Mouse (Mus musculus): ENCODE measurements around the gene Smug1.

Gene Smug1

DNA sequence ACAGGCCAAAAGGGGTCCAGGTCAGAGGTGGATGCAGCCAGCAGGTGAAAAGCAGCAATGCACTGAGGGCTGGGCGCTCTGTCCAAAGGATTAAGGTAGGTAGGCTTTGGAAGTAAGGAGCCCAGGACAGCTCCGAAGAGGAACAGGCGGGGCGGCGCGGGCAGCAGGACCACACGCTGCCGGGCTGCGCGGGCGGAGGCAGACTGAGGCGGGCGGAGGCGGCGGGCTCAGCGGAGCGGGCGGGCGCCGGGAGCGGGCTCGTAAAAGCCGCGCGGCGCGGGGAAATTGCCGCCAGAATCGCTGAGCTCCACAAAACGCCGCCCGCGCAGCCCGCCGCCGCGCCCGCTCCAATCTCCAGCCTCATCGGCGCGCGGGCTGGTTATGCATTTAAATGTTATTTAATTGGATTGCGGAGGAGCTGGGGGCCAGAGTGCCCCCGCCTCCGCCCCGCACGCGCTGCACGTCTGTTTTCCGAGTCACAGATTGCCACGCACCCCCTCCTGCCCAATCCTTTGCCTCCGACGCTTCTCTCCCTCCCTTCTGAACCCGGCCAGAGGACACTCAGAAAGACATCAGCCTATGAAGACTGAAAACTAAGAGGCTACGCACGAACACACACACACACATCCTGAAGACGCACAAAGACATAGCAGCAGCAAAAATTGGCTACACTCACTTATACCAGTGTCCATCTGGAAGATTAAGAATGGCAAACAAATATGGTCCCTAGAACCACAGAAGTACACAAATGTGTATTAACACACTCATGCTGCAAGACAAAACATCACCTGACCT, 20.1 kb downstream of the Smug1 start:
- DNase-seq (ENCODE audit: low read depth, low spot score): no peak

DNA sequence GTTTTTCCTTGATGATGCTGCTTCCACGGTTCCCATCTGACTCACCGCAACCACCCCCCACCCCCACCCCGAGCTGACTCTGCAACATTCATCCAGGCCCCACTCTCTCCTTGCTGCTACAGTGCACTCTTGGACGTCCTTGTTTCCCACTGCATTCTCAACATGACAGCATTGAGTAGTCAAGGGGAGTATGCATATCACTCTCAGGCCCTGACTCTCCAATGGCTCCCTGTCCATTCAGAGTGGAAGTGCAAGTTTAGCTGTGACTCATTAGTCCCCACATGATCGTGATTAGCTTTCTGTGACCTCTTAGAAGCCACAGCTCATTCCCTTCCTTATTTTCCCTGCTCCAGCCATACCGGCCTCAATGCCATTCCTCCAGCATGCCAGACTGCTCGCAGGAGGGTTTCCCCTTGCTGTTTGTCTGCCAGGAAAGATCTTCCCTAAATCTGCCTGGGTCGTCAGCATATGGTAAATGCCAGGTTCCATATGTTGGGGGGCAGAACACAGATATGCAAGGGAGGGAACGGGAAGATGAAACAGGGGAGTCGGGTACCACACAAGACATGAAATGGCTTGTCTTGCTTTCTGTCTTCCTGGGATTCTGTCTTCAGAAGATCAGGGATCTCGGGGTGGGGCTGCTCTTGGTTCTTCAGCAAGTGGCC, 21.1 kb downstream of the Smug1 start:
- no peak for DNase-seq (ENCODE audit: low read depth, low spot score)

DNA sequence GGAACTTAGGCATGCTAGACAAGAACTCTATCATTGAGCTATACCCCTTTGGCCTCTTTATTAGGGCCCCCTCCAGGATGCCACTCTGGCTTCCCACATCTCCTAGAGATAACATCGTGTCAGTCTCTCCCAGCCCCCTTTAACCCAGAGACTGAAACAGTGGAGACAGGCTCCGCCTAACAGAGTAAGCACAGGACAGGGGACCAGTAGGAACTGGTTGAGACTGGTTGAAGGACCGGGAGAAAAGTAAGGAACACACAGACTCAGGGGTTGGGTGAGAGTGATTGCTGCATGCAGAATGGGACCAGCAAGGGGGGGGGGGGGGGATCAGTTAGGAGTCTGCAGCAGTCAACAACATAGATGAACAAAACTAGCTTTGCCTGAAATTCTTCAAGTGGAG, 22.7 kb downstream of the Smug1 start:
- DNase-seq (ENCODE audit: low read depth, low spot score): no peak

DNA sequence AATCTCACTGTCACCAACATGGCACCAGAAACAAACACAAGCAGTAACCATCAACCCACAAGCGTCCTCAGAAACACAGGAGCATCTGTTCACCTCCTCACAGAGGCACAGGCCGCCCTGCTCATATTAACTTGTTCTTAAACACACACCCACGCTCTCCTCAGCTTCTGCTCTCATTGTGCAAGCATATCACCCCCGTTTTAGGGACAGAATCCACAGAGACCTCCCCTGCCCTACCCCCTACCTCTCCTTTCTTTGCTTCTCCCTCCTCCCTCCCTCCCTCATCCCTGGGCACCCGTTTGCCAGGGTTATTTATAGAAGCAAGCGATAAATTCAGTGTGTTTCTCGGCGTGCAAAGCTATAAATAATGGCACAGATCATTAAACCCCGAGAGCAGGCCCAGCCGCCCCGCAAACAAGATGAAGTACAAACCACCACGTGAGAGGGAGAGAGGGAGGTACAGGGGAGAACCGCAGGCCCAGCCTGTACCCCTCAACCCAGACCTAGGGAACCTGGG, 31.4 kb downstream of the Smug1 start:
- DNase-seq (ENCODE audit: low read depth, low spot score): peak; percentile 34

DNA sequence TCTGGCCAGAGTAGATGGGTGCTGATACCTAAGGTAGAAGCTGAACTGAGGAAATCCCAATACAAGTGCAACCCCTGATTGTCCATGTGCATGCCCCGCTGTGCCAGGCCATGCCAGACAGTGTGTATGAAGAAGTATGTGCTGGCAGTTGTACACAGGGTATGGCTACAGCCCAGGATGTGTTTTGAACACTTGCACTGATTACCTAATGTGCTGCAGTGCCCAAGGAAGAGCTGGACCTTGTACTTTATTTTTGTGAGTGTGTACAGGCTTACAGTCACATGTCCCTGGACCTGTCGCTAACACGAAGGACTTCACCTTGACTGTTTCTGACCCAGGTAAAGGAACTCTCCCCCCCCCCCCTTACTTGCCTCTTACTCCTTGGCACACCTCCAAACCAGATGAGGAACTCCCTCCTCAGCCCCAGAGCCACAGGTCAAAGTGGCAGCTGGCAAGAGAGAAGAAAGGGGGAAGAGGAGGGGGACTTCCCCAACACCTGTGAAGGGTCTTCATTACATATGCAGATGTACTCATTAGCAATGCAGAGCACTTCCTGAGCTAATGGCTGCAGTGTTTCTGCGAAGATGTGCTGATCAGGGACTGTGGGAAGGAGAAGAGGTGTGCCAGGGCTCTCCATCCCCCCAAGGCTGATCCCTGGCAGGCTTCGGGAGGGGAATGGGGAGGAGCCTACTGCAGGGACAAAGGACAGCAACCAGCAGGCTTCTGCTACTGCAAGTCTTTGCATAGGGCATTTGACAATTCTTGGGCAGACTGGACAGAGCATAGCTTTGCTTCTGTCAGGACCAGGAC, 32.4 kb downstream of the Smug1 start:
- DNase-seq (ENCODE audit: low read depth, low spot score): no peak

DNA sequence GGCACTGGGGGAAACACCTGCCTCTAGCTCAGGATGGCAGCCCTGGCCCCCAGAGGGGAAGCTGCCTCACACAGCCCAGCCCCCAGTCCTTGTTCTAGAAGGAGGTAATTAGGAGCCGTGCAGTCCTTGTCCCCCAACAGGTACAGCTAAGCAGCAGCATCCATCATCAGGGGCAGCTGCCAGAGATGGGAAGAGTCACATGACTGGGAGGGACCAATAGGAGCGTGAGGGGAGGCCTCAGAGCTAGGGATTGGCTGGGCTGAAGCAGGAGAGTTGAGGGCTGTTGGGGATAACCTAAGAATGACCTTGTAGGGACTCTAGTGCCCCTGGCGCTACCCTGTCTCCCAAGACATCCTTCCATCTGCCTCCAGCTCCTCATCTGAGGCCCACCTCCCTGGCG, 33.1 kb downstream of the Smug1 start:
- DNase-seq (ENCODE audit: low read depth, low spot score): no peak

DNA sequence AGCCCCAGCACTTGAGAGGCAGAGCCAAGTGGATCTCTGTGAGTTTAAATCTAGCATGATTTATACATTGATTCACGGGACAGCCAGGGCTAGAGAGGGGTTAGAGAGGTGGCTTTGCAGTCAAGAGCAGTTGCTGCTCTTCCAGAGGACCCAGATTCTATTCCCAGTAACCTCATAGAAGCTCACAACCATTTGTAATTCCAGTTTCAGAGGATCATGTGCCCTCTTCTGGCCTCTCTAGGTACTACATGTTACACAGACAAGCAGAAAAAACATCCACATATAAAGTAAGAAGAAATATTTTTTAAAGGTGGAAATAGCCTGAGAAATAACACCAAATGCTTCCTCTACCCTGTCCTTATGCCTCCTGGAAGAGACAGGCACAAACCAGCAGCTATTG, 36.2 kb downstream of the Smug1 start:
- no peak for DNase-seq (ENCODE audit: low read depth, low spot score)

DNA sequence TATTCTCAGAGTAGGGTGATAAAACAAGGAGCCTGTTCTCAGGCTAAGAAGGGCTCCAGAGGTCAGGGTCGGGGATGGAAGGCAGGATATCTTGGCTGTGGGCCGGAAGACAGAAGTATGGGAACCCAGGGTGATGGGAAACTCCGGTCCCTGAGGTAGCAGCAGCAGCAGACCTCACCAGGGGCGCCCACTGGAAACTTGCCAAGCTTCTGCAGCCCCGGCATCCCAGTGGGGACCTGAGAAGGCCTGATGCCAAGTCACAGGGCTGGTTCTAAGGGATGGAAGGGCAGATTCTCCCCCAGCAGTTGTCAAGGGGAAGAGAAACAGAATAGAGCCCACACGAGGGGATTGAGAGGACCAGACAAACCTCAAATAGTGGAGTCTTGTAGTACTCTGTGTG, 37.6 kb downstream of the Smug1 start:
- DNase-seq (ENCODE audit: low read depth, low spot score): no peak

DNA sequence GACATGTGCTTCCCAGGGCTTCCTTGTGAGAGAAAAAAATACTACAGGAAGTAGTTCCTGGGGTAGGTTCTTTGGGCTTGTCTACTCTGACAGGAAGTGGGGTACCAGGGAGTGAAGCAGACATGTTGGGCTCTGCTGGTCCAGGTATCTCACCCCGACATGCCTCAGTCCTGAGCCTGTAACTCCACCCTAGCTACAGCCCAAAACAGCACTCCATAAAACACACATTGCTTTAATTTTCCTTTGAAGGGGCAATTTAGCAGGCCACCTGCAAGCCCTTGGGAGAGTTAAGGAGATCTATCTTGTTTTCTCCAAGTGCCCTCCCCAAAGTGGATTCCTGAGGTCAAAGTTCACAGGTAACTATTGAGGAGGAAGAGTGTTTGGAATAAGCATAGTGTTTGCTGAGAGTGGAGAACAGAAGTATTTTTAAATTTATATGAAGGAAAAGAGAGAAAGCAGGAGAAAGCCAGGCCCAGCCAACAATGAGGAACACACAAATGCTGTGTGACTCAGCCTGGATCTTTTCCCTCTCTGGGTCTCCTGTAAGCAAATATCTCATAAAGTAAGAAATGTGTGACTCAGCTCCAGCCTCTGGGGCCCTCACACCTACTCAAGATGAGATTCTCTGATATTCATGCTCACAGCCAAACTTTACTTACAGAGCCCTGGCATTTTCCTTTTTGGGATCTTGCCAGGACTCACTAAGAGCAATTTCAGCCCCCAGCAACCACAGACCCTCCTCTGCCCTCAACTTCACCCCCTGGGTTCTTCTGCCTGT, 38.6 kb downstream of the Smug1 start:
- no peak for DNase-seq (ENCODE audit: low read depth, low spot score)

DNA sequence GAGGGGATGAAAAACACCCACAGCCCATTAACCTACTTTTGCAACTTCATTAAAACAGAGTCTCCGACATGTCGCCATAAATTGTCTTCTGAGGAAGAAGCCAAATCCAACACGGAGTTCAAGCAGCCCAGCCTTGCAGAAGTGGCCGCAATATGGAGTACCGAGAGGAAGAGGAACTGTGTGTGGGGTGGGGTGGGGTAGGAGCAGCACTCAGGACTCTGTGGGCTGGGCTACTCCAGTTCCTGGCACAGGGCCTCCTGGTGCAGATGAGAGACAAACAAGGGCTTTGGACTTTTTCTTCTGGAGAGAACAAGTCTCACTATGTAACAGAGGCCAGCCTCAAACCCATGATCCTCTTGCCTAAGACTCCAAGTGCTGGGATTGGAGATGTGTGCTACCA, 40.9 kb downstream of the Smug1 start:
- peak; percentile 25 for DNase-seq (ENCODE audit: low read depth, low spot score)

DNA sequence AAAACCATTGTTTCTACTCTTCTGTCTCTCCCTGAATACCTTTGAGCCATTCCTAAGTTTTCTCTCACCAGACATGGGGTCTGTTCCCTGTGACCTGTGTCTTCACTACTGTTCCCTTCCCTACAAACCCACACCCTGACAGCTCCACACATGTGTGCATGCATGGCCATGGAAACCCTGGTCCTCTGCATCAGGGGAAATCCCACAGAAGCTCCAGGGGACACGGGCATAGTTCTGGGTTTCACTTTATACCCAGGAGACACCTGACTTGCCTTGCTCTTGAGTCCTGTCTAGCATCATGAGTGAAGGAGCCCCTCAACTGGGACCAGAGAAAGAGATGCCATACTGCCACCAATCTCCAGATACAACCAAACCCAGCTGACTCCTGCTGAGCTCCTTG, 42.6 kb downstream of the Smug1 start:
- DNase-seq (ENCODE audit: low read depth, low spot score): no peak

DNA sequence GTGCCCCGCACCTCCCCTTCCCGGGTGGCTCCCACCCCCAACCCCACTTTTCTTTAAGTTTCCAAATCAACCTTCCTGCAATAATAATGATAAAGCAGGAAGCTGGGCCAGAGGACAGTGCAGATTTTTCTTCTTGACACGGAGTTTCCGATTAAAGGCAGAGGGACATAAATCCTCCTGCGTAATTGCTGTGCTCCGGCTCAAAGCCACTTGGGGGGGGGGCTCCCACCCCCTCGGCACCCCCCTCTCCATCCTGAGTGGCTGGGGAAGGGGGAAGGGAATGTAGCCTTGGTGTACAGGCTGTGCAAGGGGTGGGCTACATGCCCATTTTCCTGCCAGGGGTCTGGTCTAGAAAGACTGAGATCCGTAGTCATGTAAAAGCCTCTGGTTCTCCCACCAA, 43.5 kb downstream of the Smug1 start:
- no peak for DNase-seq (ENCODE audit: low read depth, low spot score)

DNA sequence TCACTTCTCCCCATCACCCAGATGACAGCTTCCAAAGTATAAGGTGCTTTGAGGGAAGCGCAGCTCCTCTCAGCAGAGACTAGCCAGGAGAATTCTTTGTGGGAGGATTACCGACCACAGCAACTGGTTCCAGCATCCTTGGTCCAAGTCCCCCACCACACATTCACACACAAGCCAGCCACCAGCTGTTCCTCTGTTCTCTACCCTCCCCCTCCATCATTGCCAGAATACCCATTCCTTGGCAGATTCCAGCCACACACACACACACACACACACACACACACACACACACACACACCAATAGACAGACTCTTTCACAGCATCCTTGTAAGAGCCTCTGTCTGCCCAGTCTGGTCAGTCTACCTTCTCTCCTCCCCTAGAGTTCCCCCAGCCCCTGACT, 44.5 kb downstream of the Smug1 start:
- DNase-seq (ENCODE audit: low read depth, low spot score): no peak

DNA sequence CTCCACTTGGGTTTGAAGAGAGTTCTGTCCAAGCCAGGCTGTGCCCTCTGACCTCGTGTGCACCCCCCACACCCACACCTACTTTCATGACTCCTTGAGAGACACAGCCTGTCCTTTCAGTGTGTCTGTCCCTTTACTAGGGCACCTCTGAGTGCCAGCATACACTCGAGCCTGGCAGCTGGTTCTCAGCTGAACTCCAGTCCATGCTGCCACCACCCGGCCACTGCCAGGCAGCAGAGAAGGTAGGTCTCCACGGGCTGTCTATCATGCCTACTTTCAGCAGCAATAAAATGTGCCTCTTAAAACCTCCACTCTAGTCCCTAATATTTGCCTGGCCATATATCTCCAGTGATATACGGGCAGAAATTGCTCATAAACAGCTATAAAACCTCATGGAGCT, 45.5 kb downstream of the Smug1 start:
- DNase-seq (ENCODE audit: low read depth, low spot score): peak; percentile 78

DNA sequence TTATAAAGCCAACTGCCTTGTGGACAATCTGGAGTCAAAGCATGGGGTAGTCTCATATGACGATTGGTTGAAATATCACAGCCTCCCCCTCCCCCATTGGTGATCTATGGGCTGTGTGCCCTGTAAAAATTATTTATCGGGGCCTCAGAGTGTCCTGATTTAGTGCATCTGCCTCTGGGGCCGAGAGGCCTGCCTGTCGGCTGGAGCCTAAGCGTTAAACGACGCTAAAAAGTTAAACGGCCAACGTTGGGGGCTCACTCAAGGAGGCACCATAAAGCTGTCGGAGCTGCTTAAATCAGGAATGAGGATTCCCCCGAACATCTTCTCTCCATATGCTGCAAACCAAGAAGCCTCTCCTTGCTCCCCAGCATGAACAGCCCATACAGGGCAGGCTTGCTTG, 46.3 kb downstream of the Smug1 start:
- no peak for DNase-seq (ENCODE audit: low read depth, low spot score)

DNA sequence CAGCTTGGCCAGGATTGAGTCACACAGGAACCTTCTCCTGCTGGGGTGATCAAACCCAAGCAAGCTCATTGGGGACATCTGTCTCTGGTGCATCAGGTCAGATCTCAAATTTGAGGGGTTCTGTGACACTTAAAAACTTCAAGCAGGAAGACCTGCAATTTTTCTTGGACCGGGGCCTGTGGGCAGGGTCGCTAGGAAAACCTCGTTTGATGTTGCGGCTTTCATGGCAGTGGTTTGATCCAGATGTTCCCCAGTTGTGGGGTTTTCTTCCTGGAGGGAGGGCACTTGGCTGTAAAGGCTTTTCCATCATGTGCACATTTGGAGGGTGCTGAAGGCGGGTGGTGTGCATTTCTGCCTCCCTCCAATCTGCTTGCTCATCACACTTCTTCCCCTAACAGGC, 51.2 kb downstream of the Smug1 start:
- DNase-seq (ENCODE audit: low read depth, low spot score): no peak

DNA sequence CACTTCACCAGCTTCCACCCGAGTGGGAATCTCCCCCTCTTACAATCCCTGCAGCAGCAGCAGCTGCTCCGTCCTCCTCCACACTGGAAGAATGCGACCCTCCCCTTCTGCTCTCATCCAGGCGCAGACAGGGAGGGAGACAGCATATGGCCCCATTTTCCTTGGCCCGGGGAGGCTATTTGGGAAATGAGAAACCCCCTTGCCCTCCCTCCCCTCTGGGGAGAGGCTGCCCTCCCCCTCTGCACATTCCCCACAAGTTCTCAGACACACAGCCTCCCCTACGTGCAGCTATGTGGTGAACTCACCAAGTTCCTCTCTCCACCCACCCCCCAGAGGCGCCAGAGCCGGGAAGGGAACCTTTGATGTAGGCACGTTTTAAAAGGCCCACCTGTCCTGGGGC, 51.6 kb downstream of the Smug1 start:
- DNase-seq (ENCODE audit: low read depth, low spot score): no peak

DNA sequence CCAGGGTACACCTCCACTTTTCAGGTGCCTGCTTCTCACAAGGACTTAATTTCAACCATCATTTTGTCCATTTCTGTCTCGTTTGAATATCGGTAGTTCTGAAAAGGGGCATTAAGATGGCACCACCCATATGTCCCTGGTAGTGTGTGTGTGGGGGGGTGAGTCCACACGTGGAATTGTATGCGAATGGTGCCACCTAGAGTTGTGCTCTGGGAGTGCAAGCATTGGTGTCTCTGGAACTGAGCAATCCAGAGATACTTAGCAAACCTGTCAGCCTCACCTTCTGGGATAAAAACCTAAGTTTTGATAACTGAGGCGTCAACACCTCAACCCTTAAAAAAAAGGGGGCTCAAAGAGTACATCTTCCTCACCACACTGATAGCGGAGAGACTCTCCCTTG, 53.8 kb downstream of the Smug1 start:
- DNase-seq (ENCODE audit: low read depth, low spot score): no peak

DNA sequence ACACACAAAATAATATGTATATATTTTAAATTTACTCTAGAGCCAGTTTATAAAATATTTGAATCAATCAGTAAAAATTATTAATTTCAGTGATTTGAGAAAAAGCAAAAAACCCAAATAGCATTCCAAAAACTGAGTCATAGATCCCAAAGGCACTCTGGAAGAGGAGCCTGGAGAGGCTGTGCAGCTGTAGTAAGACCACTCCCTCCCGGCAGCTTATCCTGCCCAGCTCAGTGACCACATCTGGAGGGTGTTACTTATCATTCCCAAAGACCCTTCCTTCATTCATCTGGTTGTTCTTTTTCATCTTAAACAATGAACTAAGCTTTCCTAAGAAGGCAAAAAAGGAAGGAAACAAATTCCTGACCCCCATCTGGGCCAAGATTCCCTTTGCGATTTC, 54.6 kb downstream of the Smug1 start:
- DNase-seq (ENCODE audit: low read depth, low spot score): no peak

DNA sequence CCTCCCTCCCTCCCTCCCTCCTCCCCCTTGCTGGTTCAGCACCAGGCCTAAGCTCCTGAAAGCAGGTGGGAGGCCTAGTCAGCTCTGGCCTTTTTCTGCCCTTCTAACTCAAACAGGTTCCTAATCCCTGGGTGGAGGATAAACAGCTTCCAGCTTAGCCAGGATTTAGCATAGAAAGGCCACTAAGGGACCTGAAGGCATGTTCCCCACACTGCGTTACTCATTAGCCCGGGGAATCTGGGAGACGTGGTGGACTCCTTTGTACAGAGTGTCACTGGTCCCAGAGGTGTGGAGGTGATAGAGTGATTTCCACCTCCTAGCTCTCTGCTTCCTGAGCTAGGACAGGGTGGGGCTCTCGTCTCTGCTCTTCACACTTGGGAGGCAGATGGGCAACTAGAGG, 57.0 kb downstream of the Smug1 start:
- no peak for DNase-seq (ENCODE audit: low read depth, low spot score)

DNA sequence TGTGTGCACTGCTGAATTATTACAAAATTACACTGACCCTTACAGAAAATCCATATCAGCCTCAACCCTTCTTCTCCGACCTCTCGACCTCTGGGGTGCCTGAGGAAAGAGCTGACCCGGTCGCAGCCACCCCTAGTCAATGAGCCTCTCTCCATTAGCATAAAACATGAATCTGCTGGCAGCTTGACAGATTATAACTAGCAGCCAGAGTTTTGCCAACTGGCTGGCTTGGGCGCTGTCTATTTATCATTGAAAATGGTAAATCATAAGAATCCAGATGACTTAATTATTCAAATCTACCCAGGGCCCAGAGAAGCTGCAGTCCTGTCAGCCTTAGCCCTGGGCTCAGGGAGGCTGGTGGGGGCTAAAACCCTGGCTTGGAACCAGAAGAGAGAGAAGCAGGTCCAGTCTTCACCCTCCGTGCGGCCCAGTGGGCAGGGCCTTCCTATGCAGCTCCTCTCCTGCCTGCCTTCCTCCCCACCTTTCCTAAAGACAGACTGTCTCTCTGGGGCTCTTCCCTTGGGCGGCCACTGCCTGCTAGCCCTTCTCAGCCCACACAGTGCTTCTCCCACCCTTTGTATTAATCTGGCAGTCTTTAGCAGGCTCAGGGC, 58.7 kb downstream of the Smug1 start:
- DNase-seq (ENCODE audit: low read depth, low spot score): no peak
